Mouse (Mus musculus) midbrain, embryonic 11.5 days (tissue): ENCODE results near the gene Cd9. TPM values are rescaled to one million over a fixed set of nuclear protein-coding genes. Genes with fewer than 3 reads are reported as not detected.

Experiments
- ATAC-seq: fragments of 200-750 bp; cut with Nextera tagmentation; 2 replicates; pipeline ENCODE4 v1.8.0; 2017; ENCODE audit warnings: moderate TSS enrichment, moderate library complexity; ENCODE audit not compliant: low FRiP score
- DNase-seq: peaks from one replicate; pipeline ENCODE4 v3.0.0; 2015; ENCODE audit warnings: low spot score; ENCODE audit errors: missing footprints
- H3K27ac ChIP-seq: fragments of 300-500 bp; sonication (generic); 2 replicates; pipeline ENCODE4 v1.5.1; 2014; ENCODE audit warnings: low read depth, low read length
- H3K27me3 ChIP-seq: fragments of 300-500 bp; sonication (generic); 2 replicates; pipeline ENCODE4 v1.6.1; 2014; ENCODE audit warnings: mild to moderate bottlenecking, low read length, moderate library complexity, mixed read lengths; ENCODE audit not compliant: control insufficient read depth, insufficient read depth
- H3K36me3 ChIP-seq: fragments of 300-500 bp; sonication (generic); 2 replicates; pipeline ENCODE4 v1.6.1; 2014; ENCODE audit warnings: mild to moderate bottlenecking, low read length, moderate library complexity, mixed read lengths; ENCODE audit not compliant: control insufficient read depth, insufficient read depth
- H3K4me1 ChIP-seq: fragments of 300-500 bp; sonication (generic); 2 replicates; pipeline ENCODE4 v1.6.1; 2014; ENCODE audit warnings: low read length; ENCODE audit not compliant: control insufficient read depth, insufficient read depth
- H3K4me2 ChIP-seq: fragments of 300-500 bp; sonication (generic); 2 replicates; pipeline ENCODE4 v1.6.1; 2014; ENCODE audit warnings: mild to moderate bottlenecking, moderate library complexity
- H3K4me3 ChIP-seq: fragments of 300-500 bp; sonication (generic); 2 replicates; pipeline ENCODE4 v1.5.1; 2014; ENCODE audit warnings: low read depth, low read length
- H3K9ac ChIP-seq: fragments of 300-500 bp; sonication (generic); 2 replicates; pipeline ENCODE4 v1.6.1; 2014; ENCODE audit warnings: low read length
- H3K9me3 ChIP-seq: fragments of 300-500 bp; sonication (generic); 2 replicates; pipeline ENCODE4 v1.6.1; 2016; ENCODE audit warnings: low read length; ENCODE audit not compliant: control insufficient read depth
- WGBS: fragments of 180-500 bp; shearing (Covaris S2); extraction: QIAGEN DNeasy Blood & Tissue Kit; methylation state at CpG from one replicate; pipeline ENCODE4 v1.1.7; 2014; 5-methylcytosine and 5-hydroxymethylcytosine counted together
- polyA plus RNA-seq: library from polyadenylated mRNA; unstranded; fragments of >200 nt; fragmentation: Nextera tagmentation; extraction: Ambion mirVana; gene quantifications from 2 replicates; pipeline ENCODE4 v1.2.1, GENCODE M21; 2014

Cd9 gene
- polyA plus RNA-seq, 1 experiment from 2014 or later: 34.7 TPM

DNA sequence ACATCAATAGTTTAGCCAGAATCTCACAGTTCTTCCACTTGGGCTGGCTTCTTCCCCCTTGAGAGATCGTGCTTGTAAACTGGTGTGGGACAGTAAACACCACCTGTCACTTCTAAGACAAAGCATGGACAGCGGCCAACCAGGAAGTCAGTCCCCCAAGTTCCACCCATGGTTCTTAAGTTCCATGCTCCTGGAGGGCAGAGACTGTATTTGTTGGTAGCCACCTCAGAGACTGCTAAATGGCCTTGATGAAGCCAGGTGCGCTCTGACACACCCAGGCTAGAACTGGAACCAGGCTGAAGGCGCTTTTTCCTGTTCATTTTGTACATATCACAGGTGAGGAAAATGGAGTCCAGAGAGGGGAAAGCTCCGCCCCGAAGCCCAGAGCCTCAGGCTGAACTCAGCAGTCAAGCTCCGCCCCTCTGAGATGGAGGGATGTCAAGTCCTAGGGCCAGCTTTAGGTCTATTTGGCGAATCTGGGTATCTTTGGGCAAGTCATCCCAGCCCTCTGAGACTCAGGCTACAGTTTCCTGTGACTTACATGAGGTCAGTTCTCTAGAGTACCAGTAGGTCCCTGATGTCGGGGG is 34.1 kb upstream of the Cd9 start:
- Histone ChIP-seq H3K27ac (no peak overlapping the region), H3K4me3 (no peak overlapping the region), H3K4me2 (no peak overlapping the region), H3K9ac (no peak overlapping the region), H3K27me3 (no peaks in the 10 kb centered on the region), H3K4me1 (no peaks in the 10 kb centered on the region), H3K36me3 (no peaks in the 10 kb centered on the region), H3K9me3 (no peaks in the 10 kb centered on the region)
- no peak for ATAC-seq
- no peak for DNase-seq
- WGBS: 87% methylated on average over 9 of the region's 9 CpGs

DNA sequence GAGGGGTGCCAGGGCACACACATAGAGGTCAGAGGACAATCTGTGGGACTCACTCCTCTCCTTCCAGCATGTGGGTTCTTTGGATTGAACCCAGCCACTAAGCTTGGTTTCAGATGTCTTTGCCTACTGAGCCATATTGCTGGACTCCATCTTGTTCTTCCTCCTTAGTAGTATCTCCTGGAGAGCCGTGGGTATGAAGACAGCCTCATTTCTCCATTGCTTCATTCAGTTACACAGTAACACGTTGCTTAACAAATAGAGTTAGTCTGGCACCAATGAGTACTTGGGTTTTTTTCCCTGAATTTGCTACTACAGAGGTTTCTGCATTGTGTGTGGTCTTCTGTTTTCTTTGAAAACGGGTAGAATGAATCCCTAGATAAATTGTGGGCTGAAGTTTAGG is 31.5 kb upstream of the Cd9 start:
- H3K4me3 ChIP-seq: no peak overlapping the region
- H3K9ac ChIP-seq: no peak overlapping the region
- DNase-seq: no peak
- no peaks in the 10 kb centered on the region for H3K9me3 ChIP-seq
- no peaks in the 10 kb centered on the region for H3K4me1 ChIP-seq
- WGBS: 76% methylated on average over 3 of the region's 3 CpGs
- no peak for ATAC-seq
- no peak overlapping the region for H3K4me2 ChIP-seq
- no peak overlapping the region for H3K27ac ChIP-seq
- no peaks in the 10 kb centered on the region for H3K27me3 ChIP-seq
- no peaks in the 10 kb centered on the region for H3K36me3 ChIP-seq

DNA sequence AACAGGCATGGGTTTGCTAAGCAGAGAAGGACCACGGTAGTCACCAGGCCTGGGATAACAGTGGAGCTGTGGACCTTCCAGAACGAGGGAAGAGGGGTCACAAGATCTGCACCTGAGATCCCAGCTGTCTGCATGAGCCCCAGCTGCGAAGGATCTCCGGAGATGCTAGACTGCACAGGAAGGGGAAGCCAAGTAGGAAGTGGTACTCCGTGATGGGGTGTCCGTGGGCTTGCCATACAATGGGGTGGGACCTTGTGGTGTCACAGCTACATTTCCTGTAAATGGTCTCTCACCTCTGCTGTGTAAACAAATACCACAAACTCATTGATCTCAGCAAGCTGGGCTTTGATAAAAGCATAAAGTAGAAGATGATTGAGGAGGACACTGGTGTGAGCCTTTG is 29.4 kb upstream of the Cd9 start:
- Histone ChIP-seq H3K9ac (no peak overlapping the region), H3K4me1 (no peaks in the 10 kb centered on the region), H3K27me3 (no peaks in the 10 kb centered on the region), H3K4me2 (no peak overlapping the region), H3K4me3 (no peak overlapping the region), H3K9me3 (no peaks in the 10 kb centered on the region), H3K36me3 (no peaks in the 10 kb centered on the region), H3K27ac (no peak overlapping the region)
- no peak for ATAC-seq
- DNase-seq: no peak
- WGBS: 92% methylated on average over 6 of the region's 6 CpGs

DNA sequence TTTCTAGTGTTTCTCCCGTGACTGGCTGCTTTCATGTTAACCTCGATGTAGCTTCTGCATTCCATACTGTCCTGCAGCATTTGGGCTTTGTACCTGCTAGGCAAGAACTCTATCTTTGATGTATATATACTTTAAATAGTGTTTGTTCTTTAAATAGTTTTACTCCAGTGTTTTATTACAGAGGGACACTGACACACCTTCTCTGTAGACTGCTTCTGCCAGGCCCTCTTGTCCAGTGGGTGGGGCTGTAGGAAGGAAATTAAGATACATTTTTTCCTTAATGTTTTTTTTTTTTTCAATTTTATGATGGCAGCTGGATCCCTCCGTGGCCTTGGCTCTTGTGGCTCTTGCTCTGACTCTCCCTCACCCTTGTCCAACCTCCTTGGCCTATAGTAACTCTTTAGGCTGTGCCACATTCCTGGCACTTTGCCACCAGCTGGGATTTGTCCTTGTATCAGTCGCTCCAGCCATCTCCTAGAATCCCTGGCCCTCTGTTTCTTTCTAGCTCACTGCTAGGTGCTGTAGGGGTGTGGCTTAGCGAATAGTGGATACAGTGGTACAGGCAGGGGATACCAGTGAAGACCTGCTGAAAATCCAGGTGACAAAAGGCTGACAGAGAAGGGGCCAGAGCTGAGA is 27.1 kb upstream of the Cd9 start:
- H3K9me3 ChIP-seq: no peaks in the 10 kb centered on the region
- H3K4me3 ChIP-seq: no peak overlapping the region
- H3K4me2 ChIP-seq: no peak overlapping the region
- H3K4me1 ChIP-seq: no peaks in the 10 kb centered on the region
- DNase-seq (no peak), ATAC-seq (no peak)
- H3K27me3 ChIP-seq: no peaks in the 10 kb centered on the region
- no peak overlapping the region for H3K27ac ChIP-seq
- H3K9ac ChIP-seq: no peak overlapping the region
- WGBS: 66% methylated on average over 5 of the region's 5 CpGs
- no peaks in the 10 kb centered on the region for H3K36me3 ChIP-seq

DNA sequence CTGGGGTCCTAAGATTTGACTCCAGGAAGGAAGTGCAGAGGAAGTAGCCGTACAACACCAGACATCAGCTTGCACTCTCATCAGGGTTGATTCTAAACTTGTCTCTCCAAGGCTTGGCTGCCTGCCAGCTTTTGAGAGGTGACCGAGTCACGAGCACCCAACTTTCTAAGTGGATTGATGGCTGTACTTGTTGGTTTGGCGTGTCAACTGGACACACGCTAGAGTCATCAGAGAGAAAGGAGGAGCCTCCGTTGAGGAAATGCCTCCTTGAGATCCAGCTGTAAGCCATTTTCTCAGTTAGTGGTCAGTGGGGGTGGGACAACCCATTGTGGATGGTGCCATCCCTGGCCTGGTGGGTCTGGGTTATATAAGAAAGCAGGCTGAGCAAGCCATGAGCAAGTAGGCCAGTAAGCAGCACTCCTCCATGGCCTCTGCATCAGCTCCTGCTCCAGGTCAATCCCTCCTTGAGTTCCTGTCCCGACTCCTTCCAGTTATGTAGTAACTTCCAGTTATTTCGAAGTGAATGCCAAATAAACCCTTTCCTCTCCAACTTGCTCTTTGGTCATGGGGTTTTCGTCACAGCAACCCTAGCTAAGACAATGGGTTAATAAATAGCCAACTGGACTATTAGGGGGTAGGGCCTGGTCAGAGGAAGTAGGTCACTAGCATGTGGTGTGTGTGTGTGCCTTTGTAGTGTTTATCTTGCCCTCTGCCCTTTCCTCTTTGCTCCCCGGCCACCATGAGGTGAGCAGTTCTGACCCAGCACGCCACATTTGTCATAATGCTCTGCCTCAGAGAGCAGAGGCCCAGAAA is 21.1 kb upstream of the Cd9 start:
- no peaks in the 10 kb centered on the region for H3K27me3 ChIP-seq
- H3K27ac ChIP-seq: no peak overlapping the region
- H3K4me2 ChIP-seq: no peak overlapping the region
- no peak for ATAC-seq
- H3K4me1 ChIP-seq: no peaks in the 10 kb centered on the region
- 82% methylated on average over 11 of the region's 11 CpGs for WGBS
- no peaks in the 10 kb centered on the region for H3K36me3 ChIP-seq
- no peaks in the 10 kb centered on the region for H3K9me3 ChIP-seq
- no peak overlapping the region for H3K4me3 ChIP-seq
- no peak for DNase-seq
- no peak overlapping the region for H3K9ac ChIP-seq

DNA sequence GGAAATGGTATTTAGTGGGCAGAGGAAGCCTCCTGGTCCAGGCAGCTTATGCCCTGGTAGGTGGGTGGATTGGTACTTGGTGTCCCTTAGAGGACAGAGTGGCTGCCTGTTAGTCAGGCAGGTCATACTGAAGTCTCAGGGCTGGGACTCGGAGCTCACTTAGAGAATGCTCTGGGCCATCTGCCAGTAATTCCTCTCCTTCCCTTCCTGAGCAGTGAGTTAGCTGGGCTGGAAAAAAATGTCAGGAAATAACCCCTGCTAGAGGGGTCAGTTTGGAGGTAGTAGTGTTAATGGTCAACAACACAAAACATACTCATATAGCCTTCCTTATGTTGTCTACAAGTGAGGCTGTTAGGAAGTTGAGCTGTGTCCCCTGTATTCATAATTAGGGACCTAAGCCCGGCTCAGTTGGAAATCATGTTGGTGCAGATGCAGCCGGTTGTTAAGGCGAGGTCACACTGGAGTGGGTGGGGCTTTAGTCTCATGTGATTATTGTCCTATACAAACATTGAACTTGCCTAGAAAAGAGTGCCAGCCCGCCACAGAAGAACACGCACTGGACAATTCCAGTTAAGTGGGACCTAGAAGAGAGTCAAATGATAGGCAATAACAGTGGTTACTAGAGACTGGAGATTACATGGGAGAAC is 18.5 kb upstream of the Cd9 start:
- no peak overlapping the region for H3K4me3 ChIP-seq
- H3K9me3 ChIP-seq: no peaks in the 10 kb centered on the region
- no peak overlapping the region for H3K27ac ChIP-seq
- no peaks in the 10 kb centered on the region for H3K36me3 ChIP-seq
- no peaks in the 10 kb centered on the region for H3K4me1 ChIP-seq
- H3K9ac ChIP-seq: no peak overlapping the region
- DNase-seq: no peak
- ATAC-seq: no peak
- H3K27me3 ChIP-seq: no peaks in the 10 kb centered on the region
- H3K4me2 ChIP-seq: no peak overlapping the region
- 73% methylated on average over 6 of the region's 6 CpGs for WGBS

DNA sequence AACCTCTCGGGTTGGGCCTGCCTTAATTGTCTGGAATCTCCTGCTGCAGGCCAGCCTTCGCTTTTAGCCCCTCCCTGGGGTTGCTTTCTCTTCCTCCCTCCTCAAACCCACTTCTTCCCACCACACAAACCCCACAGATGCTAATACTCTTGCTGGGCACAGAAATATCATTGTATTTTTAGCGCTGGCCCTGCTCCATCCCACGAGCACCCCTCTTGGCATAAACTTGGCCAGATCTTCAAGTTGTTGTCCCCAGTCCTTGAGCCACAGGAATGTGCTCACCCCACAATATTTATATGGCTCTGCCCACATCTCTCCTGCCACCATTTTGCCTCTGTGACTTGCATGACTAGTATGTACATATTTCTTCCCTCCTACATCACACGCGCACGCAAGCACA is 16.6 kb upstream of the Cd9 start:
- ATAC-seq (no peak), DNase-seq (no peak)
- no peaks in the 10 kb centered on the region for H3K27me3 ChIP-seq
- WGBS: 84% methylated on average over 7 of the region's 7 CpGs
- no peak overlapping the region for H3K9ac ChIP-seq
- H3K36me3 ChIP-seq: no peaks in the 10 kb centered on the region
- no peak overlapping the region for H3K4me2 ChIP-seq
- no peaks in the 10 kb centered on the region for H3K9me3 ChIP-seq
- no peaks in the 10 kb centered on the region for H3K4me1 ChIP-seq
- no peak overlapping the region for H3K4me3 ChIP-seq
- no peak overlapping the region for H3K27ac ChIP-seq

DNA sequence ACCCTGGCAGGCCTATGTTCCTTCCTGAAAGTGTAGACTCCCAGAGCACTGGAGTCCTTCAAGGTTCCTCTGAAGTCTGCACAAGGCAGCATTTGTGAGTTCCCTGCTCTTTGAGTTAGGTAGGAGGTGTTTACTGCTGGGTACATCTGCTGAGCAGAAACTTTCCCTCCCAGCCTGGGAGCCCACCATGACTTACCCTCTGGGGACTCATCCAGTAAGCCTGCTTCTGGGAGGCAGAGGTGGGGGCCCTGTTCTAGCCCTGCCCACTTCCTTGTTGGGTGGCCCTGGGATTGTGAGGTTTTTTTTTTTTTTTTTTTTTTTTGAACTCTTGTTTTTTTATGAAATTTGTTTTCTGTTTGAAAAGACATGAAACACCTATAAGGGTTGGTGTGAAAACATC is 16.1 kb upstream of the Cd9 start:
- Histone ChIP-seq H3K36me3 (no peaks in the 10 kb centered on the region), H3K9ac (no peak overlapping the region), H3K4me1 (no peaks in the 10 kb centered on the region), H3K4me3 (no peak overlapping the region), H3K9me3 (no peaks in the 10 kb centered on the region), H3K4me2 (no peak overlapping the region), H3K27ac (no peak overlapping the region), H3K27me3 (no peaks in the 10 kb centered on the region)
- no peak for ATAC-seq
- no peak for DNase-seq

DNA sequence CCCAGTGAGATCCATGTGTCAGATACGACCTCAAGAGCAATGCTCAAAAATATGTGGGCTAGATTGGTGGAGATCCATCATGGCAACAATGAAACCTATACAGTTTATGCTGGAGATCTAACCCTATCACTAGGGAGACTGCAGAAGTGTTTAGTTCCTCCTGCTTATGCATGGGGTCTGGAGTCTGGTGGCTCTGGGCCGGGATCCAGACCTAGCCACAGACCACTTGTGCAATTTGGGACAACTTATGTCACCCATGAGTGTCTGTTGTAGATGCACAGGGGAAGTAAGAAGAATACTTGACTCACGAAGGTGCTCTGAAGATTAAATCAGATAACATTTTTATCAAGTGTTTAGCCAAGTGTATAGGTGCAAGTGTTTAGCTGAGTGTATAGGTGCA is 15.2 kb upstream of the Cd9 start:
- 87% methylated on average over 3 of the region's 3 CpGs for WGBS
- Histone ChIP-seq H3K4me2 (no peak overlapping the region), H3K9me3 (no peaks in the 10 kb centered on the region)

More for the DNA sequence above, 15.2 kb upstream of the Cd9 start:
- Histone ChIP-seq H3K4me3 (no peak overlapping the region), H3K9ac (no peak overlapping the region), H3K27ac (no peak overlapping the region), H3K27me3 (no peaks in the 10 kb centered on the region), H3K36me3 (no peaks in the 10 kb centered on the region), H3K4me1 (no peaks in the 10 kb centered on the region)
- ATAC-seq: no peak
- no peak for DNase-seq
